Mouse (Mus musculus): Measurements from ENCODE around the gene Pla2g12b. TPM values are rescaled to one million over a fixed set of nuclear protein-coding genes. Genes with fewer than 3 reads are reported as not detected.

Gene Pla2g12b
- total and polyA plus RNA-seq, 3 experiments = not detected

- no peaks in the 10 kb centered on the region for H3K9me3 ChIP-seq (replicated peaks; ENCODE audit: insufficient read depth, low read length)
- H3K9ac ChIP-seq (ENCODE audit: control insufficient read depth, low read depth, low read length, poor library complexity, severe bottlenecking) = no peak overlapping the region
- no peak for DNase-seq (ENCODE audit: low read depth, low spot score)
- H3K27me3 ChIP-seq (ENCODE audit: control insufficient read depth in 1 of 2, insufficient read depth in 2 of 2, low read length in 2 of 2) = no peaks in the 10 kb centered on the region
- H3K79me2 ChIP-seq (ENCODE audit: control insufficient read depth, insufficient read depth, low read length, poor library complexity) = no peaks in the 10 kb centered on the region
- no peak overlapping the region for H3K27ac ChIP-seq (ENCODE audit: control insufficient read depth, low read depth, low read length)
- H3K4me3 ChIP-seq (ENCODE audit: control insufficient read depth in 1 of 2, insufficient read depth in 1 of 2, low read depth in 2 of 2, low read length in 2 of 2) = no peak overlapping the region
- H3K36me3 ChIP-seq (ENCODE audit: control insufficient read depth in 1 of 2, insufficient read depth in 2 of 2, low read length in 2 of 2) = peaks cover 0 to 34% of the 10 kb centered on the region in 2 experiments; a peak in 2 of 4 replicates
- H3K4me1 ChIP-seq (ENCODE audit: control insufficient read depth in 1 of 2, insufficient read depth in 2 of 2, low read length in 2 of 2) = no peaks in the 10 kb centered on the region
- TF ChIP-seq E2F4 (IDR thresholded peaks at IDR 0.05; ENCODE audit: borderline replicate concordance, low read depth, low read length) (no peak), UBTF (IDR thresholded peaks at IDR 0.05; ENCODE audit: borderline replicate concordance, insufficient read depth, low read depth, low read length) (no peak), EP300 (IDR thresholded peaks at IDR 0.05; ENCODE audit: low read depth in 1 of 2, low read length in 2 of 2) (no peak), MAZ (IDR thresholded peaks at IDR 0.05; ENCODE audit: low read depth, low read length) (no peak), MAX (IDR thresholded peaks at IDR 0.05; ENCODE audit: low read length) (no peak), USF2 (IDR thresholded peaks at IDR 0.05; ENCODE audit: borderline replicate concordance in 1 of 2, insufficient read depth in 1 of 2, low read depth in 1 of 2, low read length in 2 of 2) (no peak), USF1 (IDR thresholded peaks at IDR 0.05; ENCODE audit: low read depth, low read length) (no peak), MXI1 (IDR thresholded peaks at IDR 0.05; ENCODE audit: low read depth, low read length) (no peak), GABPA (IDR thresholded peaks at IDR 0.05; ENCODE audit: low read depth, low read length) (no peak), ETS1 (IDR thresholded peaks at IDR 0.05; ENCODE audit: low read depth, low read length) (no peak), KAT2A (conservative IDR thresholded peaks at IDR 0.05; ENCODE audit: low read depth, low read length) (no peak), CTCF (IDR thresholded peaks at IDR 0.05 in 2 of 3, conservative IDR thresholded peaks at IDR 0.05 in 1 of 3; ENCODE audit: control insufficient read depth in 1 of 3, insufficient read depth in 1 of 3, low read depth in 2 of 3, low read length in 3 of 3, poor library complexity in 1 of 3, severe bottlenecking in 1 of 3) (no peak), TBP (IDR thresholded peaks at IDR 0.05; ENCODE audit: low read depth, low read length) (no peak), NELFE (IDR thresholded peaks at IDR 0.05; ENCODE audit: low read depth, low read length) (no peak), SIN3A (IDR thresholded peaks at IDR 0.05; ENCODE audit: low read length) (no peak)
Measured at GRCm38 (mm10) chr10:59366746-59367145, 36.7 kb upstream of the Pla2g12b start.

- peaks cover 0 to 30% of the 10 kb centered on the region in 2 experiments; a peak in 2 of 4 replicates for H3K36me3 ChIP-seq (ENCODE audit: control insufficient read depth in 1 of 2, insufficient read depth in 2 of 2, low read length in 2 of 2)
Measured at GRCm38 (mm10) chr10:59367206-59367605, 36.3 kb upstream of the Pla2g12b start.

More at GRCm38 (mm10) chr10:59367206-59367605, 36.3 kb upstream of the Pla2g12b start:
- Histone ChIP-seq H3K79me2 (ENCODE audit: control insufficient read depth, insufficient read depth, low read length, poor library complexity) (no peaks in the 10 kb centered on the region), H3K4me1 (ENCODE audit: control insufficient read depth in 1 of 2, insufficient read depth in 2 of 2, low read length in 2 of 2) (no peaks in the 10 kb centered on the region), H3K27me3 (ENCODE audit: control insufficient read depth in 1 of 2, insufficient read depth in 2 of 2, low read length in 2 of 2) (no peaks in the 10 kb centered on the region), H3K9ac (ENCODE audit: control insufficient read depth, low read depth, low read length, poor library complexity, severe bottlenecking) (no peak overlapping the region), H3K4me3 (ENCODE audit: control insufficient read depth in 1 of 2, insufficient read depth in 1 of 2, low read depth in 2 of 2, low read length in 2 of 2) (no peak overlapping the region), H3K9me3 (replicated peaks; ENCODE audit: insufficient read depth, low read length) (no peaks in the 10 kb centered on the region), H3K27ac (ENCODE audit: control insufficient read depth, low read depth, low read length) (no peak overlapping the region)
- TF ChIP-seq E2F4 (IDR thresholded peaks at IDR 0.05; ENCODE audit: borderline replicate concordance, low read depth, low read length) = no peak
- no peak for TF ChIP-seq EP300 (IDR thresholded peaks at IDR 0.05; ENCODE audit: low read depth in 1 of 2, low read length in 2 of 2)
- TF ChIP-seq SIN3A (IDR thresholded peaks at IDR 0.05; ENCODE audit: low read length) = no peak
- TF ChIP-seq CTCF (IDR thresholded peaks at IDR 0.05 in 2 of 3, conservative IDR thresholded peaks at IDR 0.05 in 1 of 3; ENCODE audit: control insufficient read depth in 1 of 3, insufficient read depth in 1 of 3, low read depth in 2 of 3, low read length in 3 of 3, poor library complexity in 1 of 3, severe bottlenecking in 1 of 3) = no peak
- no peak for TF ChIP-seq POLR2AphosphoS2 (IDR thresholded peaks at IDR 0.05; ENCODE audit: low read length)
- TF ChIP-seq GATA1 (IDR thresholded peaks at IDR 0.05; ENCODE audit: low read depth, low read length) = no peak
- TF ChIP-seq MAFK (IDR thresholded peaks at IDR 0.05; ENCODE audit: borderline replicate concordance, low read depth, low read length) = no peak
- TF ChIP-seq MYC (IDR thresholded peaks at IDR 0.05; ENCODE audit: low read depth, low read length) = no peak
- no peak for TF ChIP-seq USF2 (IDR thresholded peaks at IDR 0.05; ENCODE audit: borderline replicate concordance in 1 of 2, insufficient read depth in 1 of 2, low read depth in 1 of 2, low read length in 2 of 2)
- no peak for TF ChIP-seq MAX (IDR thresholded peaks at IDR 0.05; ENCODE audit: low read length)
- no peak for TF ChIP-seq KAT2A (conservative IDR thresholded peaks at IDR 0.05; ENCODE audit: low read depth, low read length)
- no peak for TF ChIP-seq ETS1 (IDR thresholded peaks at IDR 0.05; ENCODE audit: low read depth, low read length)
- no peak for TF ChIP-seq GABPA (IDR thresholded peaks at IDR 0.05; ENCODE audit: low read depth, low read length)
- no peak for TF ChIP-seq ZC3H11A (IDR thresholded peaks at IDR 0.05; ENCODE audit: low read depth, low read length)
- no peak for TF ChIP-seq TAL1 (IDR thresholded peaks at IDR 0.05; ENCODE audit: low read length)
- no peak for TF ChIP-seq TCF12 (IDR thresholded peaks at IDR 0.05; ENCODE audit: low read depth, low read length)
- no peak for TF ChIP-seq MEF2A (IDR thresholded peaks at IDR 0.05; ENCODE audit: extremely low read depth, insufficient replicate concordance, low read depth, low read length, poor library complexity, severe bottlenecking)
- TF ChIP-seq POLR2A (IDR thresholded peaks at IDR 0.05; ENCODE audit: control insufficient read depth in 1 of 2, insufficient read depth in 1 of 2, low read depth in 1 of 2, low read length in 2 of 2, poor library complexity in 1 of 2) = no peak
- no peak for DNase-seq (ENCODE audit: low read depth, low spot score)
